Mouse (Mus musculus) heart, embryonic 14.5 days (tissue): ENCODE measurements around the gene Nfib. TPM values are rescaled to one million over a fixed set of nuclear protein-coding genes. Genes with fewer than 3 reads are reported as not detected.

ENCODE experiments used
- polyA plus RNA-seq: library from polyadenylated mRNA; unstranded; fragments of >200 nt; fragmentation: Nextera tagmentation; extraction: Ambion mirVana; gene quantifications from 2 replicates; pipeline ENCODE4 v1.2.1, GENCODE M21; 2014

Gene Nfib
- polyA plus RNA-seq, 1 experiment from 2014 or later = 79.8 TPM

Other genes starting within 250 kb of the Nfib start
- gene Zdhhc21, start 154.2 kb upstream of the Nfib start, polyA plus RNA-seq = 11.3 and 12.0 TPM in 2 replicates
- not detected in 2 replicates for gene Cer1, start 179.4 kb upstream of the Nfib start, polyA plus RNA-seq